19 mouse cellular contexts compared by ENCODE assay signal in the genomic region with DNA sequence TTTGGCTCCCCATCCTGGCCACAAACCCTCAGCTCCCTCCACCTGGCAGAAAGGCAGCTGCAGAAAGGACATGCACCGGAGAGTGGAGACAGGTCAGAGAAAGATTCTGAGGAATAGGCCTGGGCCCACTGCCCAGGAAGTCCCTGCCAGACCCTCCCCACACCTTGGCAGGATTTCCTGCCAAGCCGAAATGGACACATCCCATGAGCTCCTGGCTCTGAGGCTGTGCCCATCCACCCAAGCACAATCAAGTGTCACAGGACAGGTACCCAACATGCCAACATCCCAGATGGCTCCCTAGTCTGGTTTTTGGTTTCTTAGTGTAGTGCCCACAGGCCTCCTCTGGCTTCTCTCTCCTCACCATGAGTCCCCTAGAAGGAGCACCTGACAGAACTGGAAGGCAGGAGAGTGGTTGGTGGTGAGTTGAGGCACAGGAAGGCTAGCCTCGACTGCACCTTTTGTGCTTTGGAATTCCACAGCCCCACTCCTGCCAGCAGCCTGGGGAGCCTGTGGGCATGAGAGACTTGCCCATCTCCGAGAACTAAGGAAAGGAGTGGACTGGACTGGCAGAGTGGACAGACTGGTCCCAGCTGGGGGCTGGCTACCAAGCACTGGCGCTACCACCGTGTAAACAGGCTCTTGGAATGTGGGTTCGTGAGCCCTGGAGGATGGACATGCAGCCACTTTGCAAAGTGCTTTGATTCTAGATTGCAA. TPM values are rescaled to one million over a fixed set of nuclear protein-coding genes. Genes with fewer than 3 reads are reported as not detected.
DNase-seq lines count a peak whose midpoint lies in the region; ATAC-seq and TF ChIP-seq lines count a peak whose summit lies in the region.
"Had no signal": no experiment of that assay in that cellular context is flagged by ENCODE, and none has a peak within 500 bp of the region (broad histone marks: within the 10 kb centered on the region; RNA-seq: fewer than 3 reads in every experiment).

No protein-coding gene starts in this region.

- no peak for TF ChIP-seq CTCF in hindbrain, postnatal 0 days (IDR thresholded peaks at IDR 0.05; ENCODE audit: low read depth)

- no peaks in the 10 kb centered on the region for H3K79me2 ChIP-seq in myocyte (ENCODE audit: control insufficient read depth, insufficient read depth)

- H3K4me3 ChIP-seq in hindbrain, postnatal 0 days (ENCODE audit: low read length), result no peak overlapping the region
- no peak overlapping the region for H3K4me3 ChIP-seq in hindbrain, embryonic 16.5 days (ENCODE audit: low read length)
- H3K4me3 ChIP-seq in myocyte, result no peak overlapping the region
- H3K4me3 ChIP-seq: heart, adult 2 months; hindbrain, embryonic 12.5 days; intestine, embryonic 15.5 days; kidney, embryonic 15.5 days; liver, embryonic 13.5 days; lung, embryonic 15.5 days had no signal

- no peak for DNase-seq in hindbrain, postnatal 0 days (ENCODE audit: low spot score)
- peak; percentile 86 for DNase-seq in brain, adult 2 months (ENCODE audit: low read depth, low spot score)
- peak; percentile 91 to 95 for DNase-seq in cerebellum, postnatal 10 days
- no peak for DNase-seq in adrenal gland, postnatal 4 days (ENCODE audit: low spot score in 2 of 2)
- DNase-seq in natural killer cell, adult 2 months (ENCODE audit: low spot score in 2 of 2), result no peak
- no peak for DNase-seq in gastrocnemius, postnatal 4 days (ENCODE audit: low spot score in 2 of 2)
- DNase-seq: forebrain, postnatal 0 days; heart, adult 2 months; liver, embryonic 13.5 days; midbrain, embryonic 14.5 days; right cerebral cortex, adult 18-20 months; thymus, adult 18-20 months had no signal

- no peak overlapping the region for H3K9ac ChIP-seq in hindbrain, postnatal 0 days (replicated peaks; ENCODE audit: low read length)
- no peak overlapping the region; the same call in 1 of the 2 replicates for H3K9ac ChIP-seq in hindbrain, embryonic 16.5 days (ENCODE audit: low read depth, low read length)
- H3K9ac ChIP-seq: forebrain, postnatal 0 days; intestine, embryonic 15.5 days; kidney, embryonic 15.5 days; liver, embryonic 13.5 days; lung, embryonic 15.5 days had no signal

- WGBS in hindbrain, postnatal 0 days, result 52% methylated on average over 7 of the region's 7 CpGs
- WGBS in hindbrain, embryonic 16.5 days, result 69% methylated on average over 7 of the region's 7 CpGs

- peaks cover 57% of the 10 kb centered on the region for H3K36me3 ChIP-seq in hindbrain, postnatal 0 days (ENCODE audit: insufficient read depth, low read length)
- H3K36me3 ChIP-seq in hindbrain, embryonic 16.5 days (ENCODE audit: control insufficient read depth, insufficient read depth, low read length), result peaks cover 38% of the 10 kb centered on the region
- peaks cover 48% of the 10 kb centered on the region for H3K36me3 ChIP-seq in myocyte (ENCODE audit: control insufficient read depth, insufficient read depth)

- no peaks in the 10 kb centered on the region for H3K9me3 ChIP-seq in hindbrain, postnatal 0 days (ENCODE audit: low read length)
- H3K9me3 ChIP-seq in hindbrain, embryonic 16.5 days (ENCODE audit: control insufficient read depth, low read length), result no peaks in the 10 kb centered on the region
- H3K9me3 ChIP-seq: G1E; hindbrain, embryonic 12.5 days; intestine, embryonic 15.5 days; kidney, embryonic 15.5 days; liver, embryonic 13.5 days; lung, embryonic 15.5 days had no signal

- H3K27me3 ChIP-seq in hindbrain, postnatal 0 days (ENCODE audit: insufficient read depth, low read length), result no peaks in the 10 kb centered on the region
- H3K27me3 ChIP-seq in hindbrain, embryonic 16.5 days (replicated peaks; ENCODE audit: control insufficient read depth, insufficient read depth, low read length), result no peaks in the 10 kb centered on the region; the same call in 1 of the 2 replicates
- H3K27me3 ChIP-seq in myocyte (ENCODE audit: control insufficient read depth, insufficient read depth, insufficient read length), result no peaks in the 10 kb centered on the region
- H3K27me3 ChIP-seq: intestine, embryonic 15.5 days; kidney, embryonic 15.5 days had no signal

- H3ac ChIP-seq in myocyte (ENCODE audit: control insufficient read depth, insufficient read length), result no peak overlapping the region

- H3K4me1 ChIP-seq in hindbrain, postnatal 0 days (ENCODE audit: insufficient read depth, low read length), result peaks cover 9% of the 10 kb centered on the region; the same call in 1 of the 2 replicates
- H3K4me1 ChIP-seq in hindbrain, embryonic 16.5 days (ENCODE audit: control insufficient read depth, insufficient read depth, low read depth, low read length), result peaks cover 15% of the 10 kb centered on the region

- peak overlapping the region; percentile 41; the same call in 1 of the 2 replicates for H3K27ac ChIP-seq in hindbrain, postnatal 0 days
- no peak overlapping the region for H3K27ac ChIP-seq in hindbrain, embryonic 16.5 days (ENCODE audit: low read depth, low read length)
- H3K27ac ChIP-seq: heart, adult 2 months; hindbrain, embryonic 12.5 days; intestine, embryonic 15.5 days; kidney, embryonic 15.5 days; liver, embryonic 13.5 days; lung, embryonic 15.5 days had no signal

- H3K4me2 ChIP-seq in hindbrain, postnatal 0 days (ENCODE audit: low read depth, low read length), result no peak overlapping the region
- H3K4me2 ChIP-seq in hindbrain, embryonic 16.5 days (ENCODE audit: low read length), result no peak overlapping the region
- no peak overlapping the region for H3K4me2 ChIP-seq in myocyte (ENCODE audit: low read depth)
- H3K4me2 ChIP-seq: hindbrain, embryonic 12.5 days; intestine, embryonic 15.5 days; kidney, embryonic 15.5 days; liver, embryonic 13.5 days; lung, embryonic 15.5 days had no signal

- peak; percentile 1 for TF ChIP-seq POLR2A in myocyte (IDR thresholded peaks at IDR 0.05; ENCODE audit: insufficient read length, low read depth)

- ATAC-seq in hindbrain, postnatal 0 days, result no peak
- ATAC-seq in hindbrain, embryonic 16.5 days, result no peak
- ATAC-seq: forebrain, postnatal 0 days; intestine, embryonic 15.5 days had no signal

TF ChIP-seq in myocyte, 11 proteins besides CTCF, POLR2A, EP300 and RAD21:
- TF ChIP-seq E2F4 (IDR thresholded peaks at IDR 0.05; ENCODE audit: insufficient read depth), result no peak
- no peak for TF ChIP-seq MAX (IDR thresholded peaks at IDR 0.05; ENCODE audit: low read depth)
- no peak for TF ChIP-seq USF1 (IDR thresholded peaks at IDR 0.05; ENCODE audit: low read depth)
- TF ChIP-seq SRF (IDR thresholded peaks at IDR 0.05; ENCODE audit: control insufficient read depth, insufficient read length, low read depth), result no peak
- peak; percentile 71 for TF ChIP-seq POLR2AphosphoS2 (IDR thresholded peaks at IDR 0.05; ENCODE audit: insufficient read length, low read depth)
- TF ChIP-seq REST (IDR thresholded peaks at IDR 0.05; ENCODE audit: insufficient read depth, insufficient read length), result no peak
TF ChIP-seq in myocyte: peak in this region for 1.

RNA-seq across cellular contexts. Expression of a gene that starts 31.0 kb away (rescaled TPM):
- total RNA-seq in hindbrain, postnatal 0 days (2014; rRNA removed), result 56.0 and 79.6 TPM in 2 replicates
- 101 and 102 TPM in 2 replicates for polyA plus RNA-seq in hindbrain, postnatal 0 days (2015; fragmentation: Nextera tagmentation; extraction: Ambion mirVana)
- 108 and 112 TPM in 2 replicates for polyA plus RNA-seq in hindbrain, embryonic 16.5 days (2015; fragmentation: Nextera tagmentation; extraction: Ambion mirVana)
- 183 TPM for polyA plus RNA-seq in myocyte (2012; fragmentation: generic; extraction: Trizol)
- 10 to 100 TPM; 79.5 to 80.4 TPM for total RNA-seq in adrenal gland, postnatal 4 days (2021)
- 10 to 100 TPM; 47.6 to 50.1 TPM for total RNA-seq in gastrocnemius, postnatal 4 days (2021)

RNA-seq across cellular contexts. Expression of a gene that starts 31.0 kb away (rescaled TPM):
- total RNA-seq in hindbrain, postnatal 0 days (2014; rRNA removed), result 35.9 and 36.8 TPM in 2 replicates
- 16.2 and 16.9 TPM in 2 replicates for polyA plus RNA-seq in hindbrain, postnatal 0 days (2015; fragmentation: Nextera tagmentation; extraction: Ambion mirVana)
- 19.1 and 21.6 TPM in 2 replicates for polyA plus RNA-seq in hindbrain, embryonic 16.5 days (2015; fragmentation: Nextera tagmentation; extraction: Ambion mirVana)
- polyA plus RNA-seq in myocyte (2012; fragmentation: generic; extraction: Trizol), result 7.8 TPM
- total RNA-seq in adrenal gland, postnatal 4 days (2021), result 10 to 100 TPM; 42.7 to 44.7 TPM
- 10 to 100 TPM; 20.4 to 21.7 TPM for total RNA-seq in gastrocnemius, postnatal 4 days (2021)

RNA-seq across cellular contexts. Expression of a gene that starts 40.7 kb away (rescaled TPM):
- total RNA-seq in hindbrain, postnatal 0 days (2014; rRNA removed), result 23.1 and 29.0 TPM in 2 replicates
- 4.9 and 5.3 TPM in 2 replicates for polyA plus RNA-seq in hindbrain, postnatal 0 days (2015; fragmentation: Nextera tagmentation; extraction: Ambion mirVana)
- polyA plus RNA-seq in hindbrain, embryonic 16.5 days (2015; fragmentation: Nextera tagmentation; extraction: Ambion mirVana), result 7.0 and 10.8 TPM in 2 replicates
- polyA plus RNA-seq in myocyte (2012; fragmentation: generic; extraction: Trizol), result 25.4 TPM
- total RNA-seq in adrenal gland, postnatal 4 days (2021), result 10 to 100 TPM; 15.7 to 21.0 TPM
- total RNA-seq in gastrocnemius, postnatal 4 days (2021), result 1 to 10 TPM; 8.2 to 9.7 TPM

Comparison
In these comparisons a context has a peak if more than half of its experiments do, and no peak if none do; other contexts are left out.
1. DNase-seq: peak in brain, adult 2 months (single experiment) and cerebellum, postnatal 10 days (2 of 2); none in hindbrain, postnatal 0 days (single experiment), adrenal gland, postnatal 4 days (0 of 2), natural killer cell, adult 2 months (0 of 2) and gastrocnemius, postnatal 4 days (0 of 2).